Mouse (Mus musculus): ENCODE measurements around the gene Immp2l.
A peak's percentile ranks its signal among the peaks of the same experiment; 100 is the strongest.
"Not testable (repeated sequence)": the region's sequence is repeated elsewhere in the genome, so short reads cannot be mapped to it uniquely, and the experiment has no call there.

Gene Immp2l

GRCm38 (mm10) chr12:41834646-41835045 lies 810.8 kb downstream of the Immp2l start:
- DNase-seq (ENCODE audit: low read depth, low spot score), result no peak

- no peak for DNase-seq (ENCODE audit: low read depth, low spot score)
Measured at GRCm38 (mm10) chr12:41838334-41838847, 814.5 kb downstream of the Immp2l start.

- DNase-seq (ENCODE audit: low read depth, low spot score), result no peak
Measured at GRCm38 (mm10) chr12:41839241-41839640, 815.4 kb downstream of the Immp2l start.

- DNase-seq (ENCODE audit: low read depth, low spot score), result no peak
Measured at GRCm38 (mm10) chr12:41842694-41843329, 818.9 kb downstream of the Immp2l start.

- DNase-seq (ENCODE audit: low read depth, low spot score), result peak; percentile 22
Measured at GRCm38 (mm10) chr12:41851896-41852470, 828.1 kb downstream of the Immp2l start.

GRCm38 (mm10) chr12:41859652-41860051 lies 835.8 kb downstream of the Immp2l start:
- not testable (repeated sequence) for DNase-seq (ENCODE audit: low read depth, low spot score)

GRCm38 (mm10) chr12:41868317-41868716 lies 844.4 kb downstream of the Immp2l start:
- no peak for DNase-seq (ENCODE audit: low read depth, low spot score)

GRCm38 (mm10) chr12:41874015-41874414 lies 850.1 kb downstream of the Immp2l start:
- DNase-seq (ENCODE audit: low read depth, low spot score), result no peak

GRCm38 (mm10) chr12:41877292-41877959 lies 853.5 kb downstream of the Immp2l start:
- no peak for DNase-seq (ENCODE audit: low read depth, low spot score)

- DNase-seq (ENCODE audit: low read depth, low spot score), result no peak
Measured at GRCm38 (mm10) chr12:41878493-41878892, 854.6 kb downstream of the Immp2l start.

- no peak for DNase-seq (ENCODE audit: low read depth, low spot score)
Measured at GRCm38 (mm10) chr12:41878972-41879371, 855.1 kb downstream of the Immp2l start.

- DNase-seq (ENCODE audit: low read depth, low spot score), result no peak
Measured at GRCm38 (mm10) chr12:41879412-41879811, 855.5 kb downstream of the Immp2l start.

- DNase-seq (ENCODE audit: low read depth, low spot score), result no peak
Measured at GRCm38 (mm10) chr12:41880833-41881232, 856.9 kb downstream of the Immp2l start.

GRCm38 (mm10) chr12:41908011-41908410 lies 884.1 kb downstream of the Immp2l start:
- DNase-seq (ENCODE audit: low read depth, low spot score), result no peak

GRCm38 (mm10) chr12:41911626-41912025 lies 887.7 kb downstream of the Immp2l start:
- no peak for DNase-seq (ENCODE audit: low read depth, low spot score)

GRCm38 (mm10) chr12:41937751-41938150 lies 913.9 kb downstream of the Immp2l start:
- no peak for DNase-seq (ENCODE audit: low read depth, low spot score)

- no peak for DNase-seq (ENCODE audit: low read depth, low spot score)
Measured at GRCm38 (mm10) chr12:41941853-41942252, 918.0 kb downstream of the Immp2l start.

GRCm38 (mm10) chr12:41944079-41944672 lies 920.3 kb downstream of the Immp2l start:
- no peak for DNase-seq (ENCODE audit: low read depth, low spot score)

GRCm38 (mm10) chr12:41946536-41946935 lies 922.6 kb downstream of the Immp2l start:
- DNase-seq (ENCODE audit: low read depth, low spot score), result no peak

- DNase-seq (ENCODE audit: low read depth, low spot score), result no peak
Measured at GRCm38 (mm10) chr12:41949409-41949808, 925.5 kb downstream of the Immp2l start.

- DNase-seq (ENCODE audit: low read depth, low spot score), result no peak
Measured at GRCm38 (mm10) chr12:41949841-41950241, 926.0 kb downstream of the Immp2l start.

- DNase-seq (ENCODE audit: low read depth, low spot score), result no peak
Measured at GRCm38 (mm10) chr12:41950726-41951125, 926.8 kb downstream of the Immp2l start.

Data from A20 (cell line).